Mouse (Mus musculus) urinary bladder, postnatal 36 days (tissue): ENCODE results near the gene Pafah1b2.
A peak's percentile ranks its signal among the peaks of the same experiment; 100 is the strongest.

Experiments used
- DNase-seq, 2 experiments: peaks; one replicate each; pipeline ENCODE4 v3.0.0; 2022; ENCODE audit warnings: low spot score in 2 of 2, mixed read lengths in 1 of 2

Gene Pafah1b2

GRCm38 (mm10) chr9:46026058-46026849 lies 13.8 kb upstream of the Pafah1b2 start:
- no peak for DNase-seq

DNA sequence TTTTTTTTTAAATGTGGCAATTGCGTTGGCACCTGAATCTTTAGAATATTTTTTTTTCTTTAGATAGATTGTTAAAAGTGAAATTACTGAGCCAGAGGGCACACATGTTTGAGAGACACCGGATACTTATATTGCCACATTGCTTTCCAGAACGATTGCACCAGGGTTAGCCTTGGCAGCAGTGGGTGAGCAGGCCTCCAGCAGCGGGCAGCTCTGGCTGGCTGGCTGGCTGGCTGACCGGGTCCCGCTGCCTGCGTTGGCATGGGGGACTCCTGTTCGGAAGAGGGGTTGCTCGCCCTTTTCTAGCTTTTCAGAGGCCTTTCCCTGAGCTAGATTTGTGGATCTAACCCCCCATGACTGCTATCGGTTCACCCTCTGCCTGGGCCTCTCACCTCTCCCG lies 11.1 kb upstream of the Pafah1b2 start:
- DNase-seq: peak in 1 of 2 experiments; percentile 36

- no peak for DNase-seq
Measured at GRCm38 (mm10) chr9:46019975-46020374, 7.5 kb upstream of the Pafah1b2 start.

DNA sequence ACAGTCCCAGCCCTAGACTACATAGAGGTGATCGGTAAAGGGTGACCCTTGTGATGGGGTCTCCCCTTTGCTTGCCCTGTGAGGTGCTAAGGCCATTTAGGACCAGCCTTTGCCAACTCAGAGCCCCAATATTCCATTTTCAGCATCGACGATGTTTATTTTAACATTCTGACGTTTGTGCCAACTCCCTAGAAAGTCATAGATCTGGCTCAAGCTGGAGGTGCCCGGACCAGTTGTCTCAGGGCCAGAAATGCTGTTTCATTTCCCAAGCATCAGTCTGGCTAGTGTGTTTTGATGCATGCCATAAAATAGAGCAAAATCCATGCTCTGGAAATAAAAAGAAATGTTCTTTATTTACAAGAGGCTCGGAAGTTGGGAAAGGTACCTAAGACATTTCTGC lies 5.8 kb upstream of the Pafah1b2 start:
- peak in 1 of 2 experiments; percentile 35 for DNase-seq

DNA sequence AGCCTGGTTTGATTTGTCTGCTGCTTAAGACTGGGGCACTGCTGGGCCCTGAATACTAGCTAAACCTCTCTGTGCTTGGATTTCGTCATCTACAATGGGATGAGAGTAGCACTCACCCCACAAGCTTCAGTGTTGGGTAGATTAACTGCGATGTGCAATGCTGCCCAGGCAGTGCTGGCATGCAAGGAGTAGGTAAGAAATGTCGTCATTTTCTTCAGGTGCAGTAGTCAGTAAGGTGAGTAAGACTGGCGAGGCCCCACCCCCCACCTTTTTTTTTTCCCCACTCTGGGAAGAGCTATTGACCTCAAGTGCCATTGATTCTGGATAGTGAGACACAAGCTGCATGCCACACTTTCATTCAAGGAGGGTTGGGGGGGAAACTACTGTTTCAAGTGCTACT lies 3.9 kb upstream of the Pafah1b2 start:
- no peak for DNase-seq

DNA sequence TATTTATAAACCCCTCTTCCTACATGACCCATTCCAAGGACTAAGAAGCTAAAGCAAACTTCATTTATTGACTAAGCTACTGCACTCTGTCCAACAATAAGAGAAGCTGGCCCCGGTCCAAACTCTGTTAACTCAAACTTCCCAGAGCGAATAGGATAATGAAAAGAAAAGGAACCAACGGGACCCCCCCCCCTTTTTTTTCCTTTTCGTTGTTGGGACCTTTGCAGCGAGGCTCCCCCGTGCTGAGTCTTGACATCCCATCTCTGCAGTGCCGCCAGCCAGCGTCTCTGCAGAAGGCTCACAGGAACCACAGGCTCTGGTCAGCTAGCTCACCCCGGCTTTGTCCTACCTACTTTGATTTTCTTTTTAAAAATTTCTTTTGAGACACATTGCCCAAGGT lies 3.3 kb upstream of the Pafah1b2 start:
- DNase-seq: peak in 1 of 2 experiments; percentile 38

- peak in 1 of 2 experiments; percentile 10 for DNase-seq
Measured at GRCm38 (mm10) chr9:46015081-46015551, 2.6 kb upstream of the Pafah1b2 start.

DNA sequence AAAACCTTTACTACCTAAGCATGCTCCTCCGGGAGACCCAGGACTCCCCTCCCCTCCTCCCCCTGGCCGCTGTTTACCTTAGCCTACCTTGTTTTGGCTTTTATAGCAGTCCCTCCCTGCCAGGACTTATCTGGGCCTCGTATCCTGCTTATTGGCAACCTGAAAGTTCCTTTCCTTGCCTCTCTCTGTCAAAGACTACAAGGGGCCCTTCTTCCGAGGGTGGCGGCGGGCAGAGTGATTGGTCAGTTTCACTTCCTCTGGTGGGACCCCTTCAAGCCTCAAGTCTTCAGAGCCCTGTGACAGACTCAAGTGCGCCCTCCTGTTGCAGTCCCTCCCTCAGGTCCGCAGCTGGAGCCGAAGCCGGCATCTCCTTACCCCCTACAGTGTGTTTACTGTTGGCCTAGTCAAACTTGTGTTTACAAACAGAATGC lies 1.8 kb upstream of the Pafah1b2 start:
- peak in 1 of 2 experiments; percentile 29 for DNase-seq

DNA sequence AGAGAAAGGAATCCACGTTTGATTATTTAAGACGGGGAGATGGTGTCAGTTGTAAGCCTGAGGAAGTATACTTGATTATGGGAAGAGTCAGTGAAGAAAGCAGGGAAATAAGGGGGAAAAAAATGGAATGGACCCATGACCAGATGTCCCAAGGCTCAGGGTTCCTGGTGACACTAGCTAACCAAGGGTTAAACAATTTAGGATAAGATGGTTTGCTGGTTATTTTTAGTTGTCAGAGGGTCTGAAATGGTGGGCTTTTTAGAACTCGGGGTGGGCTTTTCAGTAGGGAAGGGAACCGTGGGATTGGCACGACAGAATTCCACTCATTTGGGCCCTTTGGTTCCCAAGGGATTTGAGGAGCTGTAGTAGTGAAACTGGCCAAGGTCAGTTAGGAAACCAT lies 1.1 kb upstream of the Pafah1b2 start:
- no peak for DNase-seq

DNA sequence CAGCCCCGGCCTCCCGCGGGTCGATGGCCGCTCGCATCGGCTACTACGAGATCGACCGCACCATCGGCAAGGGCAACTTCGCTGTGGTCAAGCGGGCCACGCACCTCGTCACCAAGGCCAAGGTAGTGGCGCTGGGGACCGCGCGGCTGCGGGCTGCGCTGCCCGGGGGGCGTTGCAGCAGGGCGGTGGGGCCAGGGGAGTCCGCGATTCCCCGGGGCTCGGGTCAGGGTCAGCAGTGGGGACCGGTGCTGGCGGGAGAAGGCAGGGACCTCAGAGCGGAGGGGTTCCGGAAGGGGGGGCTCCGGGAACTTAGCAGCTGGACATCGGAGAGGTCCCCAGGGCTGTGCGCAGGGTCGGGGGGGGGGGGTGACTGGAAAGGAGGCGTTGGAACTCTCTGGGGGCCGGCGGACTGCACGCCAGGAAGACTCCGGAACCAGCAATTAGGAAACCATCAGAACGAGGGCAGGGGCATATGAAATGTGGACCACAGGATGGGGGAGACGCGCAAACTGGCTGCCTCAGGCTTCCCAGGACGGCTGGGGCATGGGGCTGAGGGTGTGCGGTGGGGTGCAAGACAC lies 608 bp upstream of the Pafah1b2 start:
- DNase-seq: peak in 1 of 2 experiments; percentile 33

- DNase-seq: no peak
Measured at GRCm38 (mm10) chr9:46011094-46011970, 1.2 kb downstream of the Pafah1b2 start.

GRCm38 (mm10) chr9:46009669-46009983 lies 2.9 kb downstream of the Pafah1b2 start:
- DNase-seq: no peak

DNA sequence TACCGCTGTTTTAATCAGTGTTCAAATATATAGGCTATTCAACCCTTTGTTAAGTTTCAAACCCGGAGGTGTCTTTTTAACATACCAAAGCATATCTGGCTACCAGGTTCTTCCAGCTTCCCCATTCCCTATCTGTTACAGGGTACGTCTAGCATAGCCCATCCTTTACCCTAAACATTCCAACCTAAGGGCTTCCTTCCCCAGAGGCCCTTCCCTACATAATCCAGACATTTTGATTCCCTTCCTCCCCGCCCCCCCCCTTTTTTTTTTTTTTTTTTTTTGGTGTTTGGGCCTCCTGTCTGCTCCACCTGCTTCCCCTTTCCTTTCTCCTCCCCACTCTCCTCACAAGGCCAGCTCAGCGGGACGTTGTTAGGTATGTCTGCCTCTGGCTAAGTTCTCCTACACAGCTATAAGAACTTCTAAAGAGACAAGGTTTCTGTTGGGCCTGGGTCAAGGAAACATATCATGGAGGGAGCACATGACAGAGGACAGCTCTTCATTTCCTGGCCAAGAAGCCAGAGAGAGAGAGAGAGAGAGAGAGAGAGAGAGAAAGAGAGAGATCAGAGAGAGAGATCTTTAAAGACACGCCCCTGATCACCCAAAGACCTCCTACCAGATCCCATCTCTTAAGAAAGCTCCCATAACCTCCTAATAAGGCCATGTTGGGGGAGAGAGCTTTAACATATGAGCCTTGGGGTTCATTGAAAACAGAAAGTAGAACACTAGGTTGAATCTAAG lies 3.4 kb downstream of the Pafah1b2 start:
- no peak for DNase-seq

DNA sequence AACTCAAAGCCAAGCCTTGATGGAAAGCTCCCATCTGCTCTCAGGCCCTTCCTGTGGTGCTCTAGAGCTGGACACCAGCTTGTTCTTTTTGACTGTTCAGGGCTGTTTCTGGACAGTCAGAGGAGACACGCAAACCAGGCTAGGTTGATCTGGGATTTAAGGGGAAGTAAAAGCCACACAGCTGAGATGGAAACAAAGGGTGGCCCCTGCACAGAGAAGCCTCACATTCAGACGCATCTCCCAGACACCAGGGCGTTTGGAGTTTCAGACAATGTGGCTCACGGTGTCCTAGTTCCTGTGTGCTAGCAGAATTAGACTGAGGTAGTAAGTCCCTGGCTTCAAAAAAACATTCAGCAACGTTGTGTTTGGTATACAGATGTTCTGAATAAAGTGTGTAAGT lies 6.3 kb downstream of the Pafah1b2 start:
- DNase-seq: no peak

DNA sequence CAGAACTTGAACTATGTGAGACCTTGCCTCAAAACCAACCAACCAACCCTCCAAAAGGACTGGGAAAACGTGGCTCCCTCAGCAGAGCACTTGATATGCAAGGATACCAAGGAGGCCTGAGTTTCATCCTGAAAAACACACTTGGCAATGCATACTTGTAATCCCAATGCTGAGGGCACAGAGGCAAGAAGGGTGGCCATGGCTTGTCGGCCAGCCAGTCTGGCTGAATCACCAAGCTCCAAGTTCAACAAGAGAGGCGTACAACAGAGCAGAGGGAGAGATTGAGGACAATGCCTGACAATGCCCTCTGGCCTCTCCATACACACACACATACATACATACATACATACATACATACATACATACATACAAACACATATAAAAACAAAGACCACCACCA lies 8.0 kb downstream of the Pafah1b2 start:
- DNase-seq: no peak

DNA sequence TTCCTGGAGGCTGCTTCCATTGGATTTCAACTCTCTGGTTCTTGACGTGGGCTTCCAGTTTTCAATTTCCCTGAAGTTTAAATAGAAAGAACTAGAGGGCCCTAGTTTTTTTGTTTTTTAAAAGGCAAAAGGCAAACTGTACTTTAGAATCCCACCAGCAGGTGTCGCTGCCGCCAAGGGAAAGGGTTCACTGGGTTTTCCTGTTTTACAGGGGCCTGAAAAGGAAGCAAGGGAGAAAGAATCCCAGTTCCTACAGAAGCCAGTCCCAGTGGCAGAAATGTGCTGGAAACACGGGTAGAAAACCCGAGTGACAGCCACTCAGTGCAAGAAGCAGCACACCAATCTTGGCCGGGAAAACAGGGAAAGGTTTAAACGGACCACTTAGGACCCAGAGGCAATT lies 8.8 kb downstream of the Pafah1b2 start:
- DNase-seq: peak; percentile 79 to 84

DNA sequence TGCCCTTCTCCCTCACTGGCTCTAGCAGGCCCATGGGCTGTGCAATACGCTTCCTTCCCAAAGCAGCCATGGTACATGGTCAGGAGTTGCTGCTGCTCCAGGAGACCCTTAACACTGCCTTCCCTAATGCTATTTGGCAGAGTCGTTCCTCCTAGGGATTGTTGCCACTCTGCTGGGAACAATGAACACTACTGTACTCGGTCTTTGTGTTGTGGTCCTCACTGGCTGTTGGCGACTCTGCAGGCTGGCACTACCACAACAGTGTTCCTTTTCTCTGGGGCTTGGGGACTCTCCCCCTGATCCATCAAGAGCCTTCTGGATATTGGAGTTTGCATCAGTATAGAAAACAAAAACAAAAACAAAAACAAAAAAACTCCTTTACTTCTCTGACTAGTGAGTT lies 13.5 kb downstream of the Pafah1b2 start:
- no peak for DNase-seq

DNA sequence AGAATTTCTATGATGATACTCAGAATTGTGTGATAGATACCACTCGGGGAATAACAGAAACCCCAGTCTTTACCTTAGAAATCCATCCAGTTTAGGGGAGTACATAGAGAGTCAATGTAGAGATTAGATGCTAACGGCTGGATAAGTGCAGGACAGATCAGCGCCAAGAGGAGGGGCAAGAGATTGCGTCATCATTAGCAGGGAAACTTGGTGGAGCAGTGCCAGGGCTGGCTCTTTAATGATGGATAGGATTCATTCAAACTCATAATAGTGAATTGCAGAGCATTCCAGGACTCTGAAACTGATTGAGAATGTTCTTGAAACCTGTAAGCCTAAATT lies 27.3 kb downstream of the Pafah1b2 start:
- peak in 1 of 2 experiments; percentile 73 for DNase-seq

GRCm38 (mm10) chr9:45984409-45985228 lies 27.9 kb downstream of the Pafah1b2 start:
- DNase-seq: peak; percentile 84 to 86

- DNase-seq: peak; percentile 20 to 23
Measured at GRCm38 (mm10) chr9:45983676-45984408, 28.6 kb downstream of the Pafah1b2 start.
